Mouse (Mus musculus) neural tube, embryonic 14.5 days (tissue): ENCODE results near the gene Ddx41. TPM values are rescaled to one million over a fixed set of nuclear protein-coding genes. Genes with fewer than 3 reads are reported as not detected.

Source experiments
- ATAC-seq: fragments of 200-750 bp; cut with Nextera tagmentation; 2 replicates; pipeline ENCODE4 v1.8.0; 2017; ENCODE audit warnings: low read depth, mild to moderate bottlenecking, moderate TSS enrichment, moderate library complexity
- H3K27ac ChIP-seq: fragments of 300-500 bp; sonication (generic); 2 replicates; pipeline ENCODE4 v1.5.1; 2014; ENCODE audit warnings: low read depth, mild to moderate bottlenecking, control low read depth, low read length, moderate library complexity, mixed read lengths
- H3K27me3 ChIP-seq: fragments of 300-500 bp; sonication (generic); 2 replicates; pipeline ENCODE4 v1.6.1; 2014; ENCODE audit warnings: low read length; ENCODE audit not compliant: control insufficient read depth, insufficient read depth
- H3K36me3 ChIP-seq: fragments of 300-500 bp; sonication (generic); 2 replicates; pipeline ENCODE4 v1.6.1; 2014; ENCODE audit warnings: low read length, mixed read lengths; ENCODE audit not compliant: control insufficient read depth, insufficient read depth
- H3K4me1 ChIP-seq: fragments of 300-500 bp; sonication (generic); 2 replicates; pipeline ENCODE4 v1.6.1; 2014; ENCODE audit warnings: low read length; ENCODE audit not compliant: control insufficient read depth, insufficient read depth
- H3K4me2 ChIP-seq: fragments of 300-500 bp; sonication (generic); 2 replicates; pipeline ENCODE4 v1.6.1; 2014; ENCODE audit warnings: mild to moderate bottlenecking, low read depth, low read length, control low read depth
- H3K4me3 ChIP-seq: fragments of 300-500 bp; sonication (generic); 2 replicates; pipeline ENCODE4 v1.5.1; 2014; ENCODE audit warnings: low read depth, low read length, control low read depth, mixed read lengths
- H3K9ac ChIP-seq: fragments of 300-500 bp; sonication (generic); replicated peaks from 2 replicates; pipeline ENCODE4 v1.6.1; 2014; ENCODE audit warnings: low read depth, mild to moderate bottlenecking, control low read depth, low read length, mixed read lengths
- H3K9me3 ChIP-seq: fragments of 300-500 bp; sonication (generic); 2 replicates; pipeline ENCODE4 v1.6.1; 2016; ENCODE audit warnings: low read length; ENCODE audit not compliant: control insufficient read depth
- WGBS: fragments of 180-500 bp; shearing (Covaris S2); extraction: QIAGEN DNeasy Blood & Tissue Kit; methylation state at CpG from one replicate; pipeline ENCODE4 v1.1.7; 2014; 5-methylcytosine and 5-hydroxymethylcytosine counted together
- polyA plus RNA-seq: library from polyadenylated mRNA; unstranded; fragments of >200 nt; fragmentation: Nextera tagmentation; extraction: Ambion mirVana; gene quantifications from 2 replicates; pipeline ENCODE4 v1.2.1, GENCODE M21; 2014

Gene Ddx41
- polyA plus RNA-seq, 1 experiment from 2014 or later = 51.3 TPM

- Histone ChIP-seq H3K9ac (no peak overlapping the region), H3K4me3 (no peak overlapping the region), H3K36me3 (0 out of 2 replicates have a peak, but pooled peaks cover 6% of the 10 kb centered on the region), H3K9me3 (no peaks in the 10 kb centered on the region), H3K4me2 (no peak overlapping the region), H3K27ac (no peak overlapping the region), H3K4me1 (peaks cover 12% of the 10 kb centered on the region; the same call in 1 of the 2 replicates), H3K27me3 (no peaks in the 10 kb centered on the region)
- 28% methylated on average over 2 of the region's 2 CpGs for WGBS
- ATAC-seq = no peak
Measured at GRCm38 (mm10) chr13:55494257-55494656, 42.2 kb downstream of the Ddx41 start.

GRCm38 (mm10) chr13:55487578-55488498 is 48.6 kb downstream of the Ddx41 start, which contains the start of gene Dbn1:
TSS of gene Dbn1 (minus strand) at chr13:55488111.
- H3K4me2 ChIP-seq = peak within 1 kb of the TSS; percentile 97
- H3K4me1 ChIP-seq = peaks cover 34% of the 10 kb centered on the region
- peak within 1 kb of the TSS; percentile 99 for H3K4me3 ChIP-seq
- peaks cover under 1% of the 10 kb centered on the region; the same call in 1 of the 2 replicates for H3K36me3 ChIP-seq
- peak within 1 kb of the TSS; percentile 99 for H3K27ac ChIP-seq
- peak; percentile 79 for ATAC-seq
- peak within 1 kb of the TSS; percentile 100 for H3K9ac ChIP-seq
- peaks cover 2% of the 10 kb centered on the region; the same call in 1 of the 2 replicates for H3K27me3 ChIP-seq
- under 1% methylated on average over 29 of the region's 83 CpGs for WGBS
- H3K9me3 ChIP-seq = no peaks in the 10 kb centered on the region

- under 1% methylated on average over 25 of the region's 29 CpGs for WGBS
- ATAC-seq = peak; percentile 38
- Histone ChIP-seq H3K4me3 (peak overlapping the region; percentile 99), H3K9me3 (no peaks in the 10 kb centered on the region), H3K4me1 (peaks cover 42% of the 10 kb centered on the region), H3K4me2 (peak overlapping the region; percentile 97), H3K36me3 (peaks cover 8% of the 10 kb centered on the region), H3K27me3 (peaks cover 2% of the 10 kb centered on the region; the same call in 1 of the 2 replicates), H3K27ac (peak overlapping the region; percentile 99), H3K9ac (peak overlapping the region; percentile 100)
Measured at GRCm38 (mm10) chr13:55486916-55487577, 49.4 kb downstream of the Ddx41 start.

GRCm38 (mm10) chr13:55486029-55486794 is 50.2 kb downstream of the Ddx41 start:
- Histone ChIP-seq H3K4me2 (peak overlapping the region; percentile 97), H3K4me1 (peaks cover 42% of the 10 kb centered on the region), H3K27me3 (peaks cover 2% of the 10 kb centered on the region; the same call in 1 of the 2 replicates), H3K36me3 (peaks cover 17% of the 10 kb centered on the region), H3K4me3 (peak overlapping the region; percentile 99), H3K27ac (peak overlapping the region; percentile 99), H3K9ac (peak overlapping the region; percentile 100), H3K9me3 (no peaks in the 10 kb centered on the region)
- WGBS = 16% methylated on average over 14 of the region's 14 CpGs
- no peak for ATAC-seq

- Histone ChIP-seq H3K4me1 (peaks cover 42% of the 10 kb centered on the region), H3K4me2 (peak overlapping the region; percentile 97), H3K27ac (peak overlapping the region; percentile 74)
Measured at GRCm38 (mm10) chr13:55484520-55485088, 51.9 kb downstream of the Ddx41 start.

GRCm38 (mm10) chr13:55483593-55483992 is 52.9 kb downstream of the Ddx41 start:
- peak overlapping the region; percentile 99 for H3K4me3 ChIP-seq
- no peaks in the 10 kb centered on the region for H3K9me3 ChIP-seq
- H3K9ac ChIP-seq = peak overlapping the region; percentile 43
- ATAC-seq = peak; percentile 84
- H3K4me1 ChIP-seq = peaks cover 42% of the 10 kb centered on the region
- H3K27me3 ChIP-seq = peaks cover 2% of the 10 kb centered on the region; the same call in 1 of the 2 replicates
- peak overlapping the region; percentile 97 for H3K4me2 ChIP-seq
- H3K27ac ChIP-seq = peak overlapping the region; percentile 74
- H3K36me3 ChIP-seq = peaks cover 43% of the 10 kb centered on the region
- 3% methylated on average over 15 of the region's 15 CpGs for WGBS

More at GRCm38 (mm10) chr13:55484520-55485088, 51.9 kb downstream of the Ddx41 start:
- Histone ChIP-seq H3K9ac (peak overlapping the region; percentile 100), H3K27me3 (peaks cover 2% of the 10 kb centered on the region; the same call in 1 of the 2 replicates), H3K9me3 (no peaks in the 10 kb centered on the region), H3K4me3 (peak overlapping the region; percentile 99), H3K36me3 (peaks cover 33% of the 10 kb centered on the region)
- ATAC-seq = no peak
- WGBS = 10% methylated on average over 7 of the region's 7 CpGs

GRCm38 (mm10) chr13:55483071-55483470 is 53.4 kb downstream of the Ddx41 start:
- Histone ChIP-seq H3K9ac (peak overlapping the region; percentile 43), H3K9me3 (no peaks in the 10 kb centered on the region), H3K4me2 (peak overlapping the region; percentile 97), H3K4me3 (peak overlapping the region; percentile 99), H3K27ac (peak overlapping the region; percentile 74), H3K36me3 (peaks cover 44% of the 10 kb centered on the region), H3K27me3 (peaks cover 2% of the 10 kb centered on the region; the same call in 1 of the 2 replicates), H3K4me1 (peaks cover 42% of the 10 kb centered on the region)
- no peak for ATAC-seq
- WGBS = 44% methylated on average over 9 of the region's 9 CpGs

- WGBS = 68% methylated on average over 7 of the region's 7 CpGs
- Histone ChIP-seq H3K27me3 (peaks cover 2% of the 10 kb centered on the region; the same call in 1 of the 2 replicates), H3K9me3 (no peaks in the 10 kb centered on the region), H3K36me3 (peaks cover 50% of the 10 kb centered on the region), H3K9ac (no peak overlapping the region), H3K4me2 (peak overlapping the region; percentile 97; the same call in 1 of the 2 replicates), H3K4me1 (peaks cover 42% of the 10 kb centered on the region), H3K27ac (no peak overlapping the region), H3K4me3 (peak overlapping the region; percentile 99; the same call in 1 of the 2 replicates)
- no peak for ATAC-seq
Measured at GRCm38 (mm10) chr13:55482542-55482941, 53.9 kb downstream of the Ddx41 start.
